Mouse (Mus musculus): Measurements from ENCODE around the gene Secisbp2.

Secisbp2 gene

DNA sequence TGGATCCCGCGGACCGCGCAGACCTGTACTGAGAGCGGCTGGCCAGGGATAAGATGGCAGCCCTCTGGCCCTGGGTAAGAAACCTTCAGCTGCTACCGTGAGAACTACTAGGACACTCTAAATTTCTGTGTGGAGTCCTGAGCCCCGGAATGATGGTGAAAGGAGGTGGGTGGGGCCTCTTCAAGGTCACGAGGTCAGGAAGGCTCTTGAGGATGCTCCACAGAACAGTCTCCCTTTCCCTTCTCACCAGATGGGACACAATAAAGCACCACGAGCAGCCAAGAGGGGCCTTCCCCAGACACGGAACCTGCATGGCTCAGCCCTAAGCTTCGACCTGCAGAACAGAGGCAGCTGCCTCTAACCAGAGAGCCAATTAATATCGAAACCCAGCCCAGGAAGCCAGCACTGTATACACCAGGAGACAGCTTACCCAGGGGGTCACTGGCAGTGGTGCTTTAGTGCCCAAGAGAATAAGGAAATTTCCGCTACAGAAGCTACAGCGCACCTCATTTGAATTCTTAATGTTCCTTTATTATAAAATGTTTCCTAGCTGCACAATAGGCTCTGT lies 80.7 kb downstream of the Secisbp2 start:
- no peak for DNase-seq (ENCODE audit: low read depth, low spot score)

Measured in retina, postnatal 7 days (tissue).